Mouse (Mus musculus) fat pad, adult 2 months (tissue): ENCODE measurements around the gene Uvrag.

Experiments used
- DNase-seq: peaks from one replicate; pipeline ENCODE4 v3.0.0-alpha.2; 2011; ENCODE audit warnings: low read depth, low spot score; ENCODE audit errors: extremely low read depth

Uvrag gene

DNA sequence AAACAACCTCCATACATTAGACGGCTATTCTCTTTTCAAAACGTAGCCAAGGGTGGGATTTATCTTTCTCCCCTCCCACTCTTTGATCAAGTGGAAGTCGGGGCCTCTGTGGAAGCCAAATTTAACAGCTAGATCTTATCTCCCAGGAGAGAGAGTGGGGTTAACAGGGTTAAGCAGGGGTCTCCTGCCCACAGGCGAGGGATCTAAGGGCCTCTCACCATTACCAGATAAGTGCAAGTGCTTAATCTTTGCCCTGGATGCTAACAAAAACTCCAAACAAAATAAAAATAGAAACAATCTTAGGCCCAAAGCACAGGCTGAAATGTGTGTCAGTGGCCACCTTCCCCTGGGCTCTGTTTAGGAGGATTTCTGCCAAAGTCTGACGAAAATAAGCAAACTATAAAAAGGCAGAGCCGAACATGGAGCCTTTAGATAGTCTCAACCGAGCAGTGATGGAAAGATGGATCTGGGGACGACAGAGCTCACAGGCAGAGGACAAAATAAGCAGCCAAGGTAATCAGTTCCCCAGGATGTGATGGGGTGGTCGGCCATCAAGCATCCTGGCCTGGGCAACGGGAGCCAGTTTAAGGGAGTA, 245.3 kb downstream of the Uvrag start:
- DNase-seq: no peak

- DNase-seq: no peak
These were observed 246.2 kb downstream of the Uvrag start for GRCm38 (mm10) chr7:98894768-98895167.

GRCm38 (mm10) chr7:98894305-98894704, 246.6 kb downstream of the Uvrag start:
- DNase-seq: no peak

DNA sequence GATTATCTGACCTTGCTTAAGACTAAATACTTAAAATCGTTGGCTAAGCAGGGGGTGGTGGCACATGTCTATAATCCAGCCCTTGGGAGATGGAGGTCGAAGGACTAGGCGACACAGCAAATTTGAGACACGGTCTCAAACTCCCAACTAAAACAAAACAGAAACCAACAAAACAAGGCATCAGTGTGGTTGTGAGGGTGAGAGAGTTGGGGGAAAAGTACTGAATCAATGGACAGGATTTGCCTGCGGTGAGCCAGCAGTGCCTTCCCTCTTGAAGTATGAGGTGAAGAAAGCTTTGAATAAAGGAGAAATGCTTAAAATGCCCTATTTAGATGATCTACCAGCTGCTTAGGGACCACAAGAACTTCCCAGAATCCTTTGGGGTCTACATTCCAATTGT, 247.8 kb downstream of the Uvrag start:
- no peak for DNase-seq

- DNase-seq: no peak
These were observed 251.7 kb downstream of the Uvrag start for GRCm38 (mm10) chr7:98889211-98889610.

- no peak for DNase-seq
These were observed 252.1 kb downstream of the Uvrag start for GRCm38 (mm10) chr7:98888810-98889209.

GRCm38 (mm10) chr7:98887811-98888261, 253.1 kb downstream of the Uvrag start:
- DNase-seq: no peak

- DNase-seq: no peak
These were observed 259.1 kb downstream of the Uvrag start for GRCm38 (mm10) chr7:98881887-98882286.

DNA sequence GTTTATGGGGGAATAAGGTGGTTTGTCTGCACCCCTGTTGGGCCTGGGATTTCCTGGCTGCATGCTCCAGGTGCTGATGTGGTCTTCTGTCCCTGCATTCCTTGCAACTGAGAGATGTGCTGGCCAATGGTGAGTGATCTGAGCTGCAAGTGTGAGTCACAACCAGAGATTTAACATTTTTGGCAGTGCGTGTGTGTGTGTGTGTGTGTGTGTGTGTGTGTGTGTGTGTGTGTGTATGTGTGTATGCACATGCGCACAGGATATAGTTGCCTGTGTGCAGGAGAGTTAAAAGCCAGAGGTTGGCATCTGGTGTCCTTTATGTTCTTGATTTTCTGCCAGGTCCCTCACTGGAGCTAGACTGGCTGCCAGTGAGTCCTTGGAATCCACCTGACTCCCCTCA, 261.8 kb downstream of the Uvrag start:
- DNase-seq: no peak

DNA sequence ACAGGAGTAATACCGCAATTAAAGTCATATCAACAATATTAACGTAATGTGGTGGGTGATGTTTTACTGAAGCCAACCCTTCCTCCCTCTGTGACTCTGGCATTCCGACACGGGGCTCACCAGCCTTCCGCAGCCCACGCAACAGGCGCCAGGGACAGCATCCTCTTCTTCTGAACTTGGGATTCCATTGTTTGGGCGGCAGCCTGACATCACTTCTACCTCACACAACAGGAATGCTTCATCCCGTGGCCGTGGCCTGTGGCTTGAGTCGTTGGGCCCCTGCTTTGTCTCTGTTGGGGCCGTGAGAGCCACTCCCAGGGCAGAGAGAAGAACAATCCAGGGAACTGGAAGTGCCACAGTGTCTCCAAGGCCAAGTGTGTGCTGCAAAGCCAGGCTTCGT, 264.8 kb downstream of the Uvrag start:
- DNase-seq: no peak

DNA sequence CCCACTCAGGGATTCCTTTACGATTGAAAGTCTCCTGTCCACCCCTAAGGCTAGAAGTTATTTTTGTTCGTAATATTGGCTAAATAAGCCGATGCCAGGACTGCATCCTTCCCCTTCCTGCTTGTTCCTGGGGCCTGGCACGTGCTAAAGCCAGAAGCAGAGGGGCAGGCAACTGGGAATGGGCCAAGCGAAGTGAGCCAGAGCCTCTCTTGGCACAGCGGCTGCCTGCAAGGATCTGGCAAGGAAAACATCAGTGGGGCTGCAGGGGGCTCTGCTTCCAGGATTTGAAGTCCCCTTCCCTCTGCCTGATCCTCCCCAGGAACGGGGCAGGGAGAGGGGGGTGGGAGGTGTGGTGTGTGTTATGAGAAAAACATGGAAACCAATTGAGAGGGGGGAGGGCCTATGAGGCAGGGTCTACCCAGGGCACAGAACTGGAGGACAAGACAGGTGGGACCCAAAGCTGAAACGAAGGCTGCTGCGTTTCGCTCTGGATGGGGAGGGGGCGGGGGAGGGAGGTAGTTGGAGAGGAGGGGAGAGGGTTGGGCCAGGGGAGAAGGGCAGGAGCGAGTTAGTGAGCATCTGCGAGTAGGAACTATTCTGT, 265.5 kb downstream of the Uvrag start:
- DNase-seq: no peak

DNA sequence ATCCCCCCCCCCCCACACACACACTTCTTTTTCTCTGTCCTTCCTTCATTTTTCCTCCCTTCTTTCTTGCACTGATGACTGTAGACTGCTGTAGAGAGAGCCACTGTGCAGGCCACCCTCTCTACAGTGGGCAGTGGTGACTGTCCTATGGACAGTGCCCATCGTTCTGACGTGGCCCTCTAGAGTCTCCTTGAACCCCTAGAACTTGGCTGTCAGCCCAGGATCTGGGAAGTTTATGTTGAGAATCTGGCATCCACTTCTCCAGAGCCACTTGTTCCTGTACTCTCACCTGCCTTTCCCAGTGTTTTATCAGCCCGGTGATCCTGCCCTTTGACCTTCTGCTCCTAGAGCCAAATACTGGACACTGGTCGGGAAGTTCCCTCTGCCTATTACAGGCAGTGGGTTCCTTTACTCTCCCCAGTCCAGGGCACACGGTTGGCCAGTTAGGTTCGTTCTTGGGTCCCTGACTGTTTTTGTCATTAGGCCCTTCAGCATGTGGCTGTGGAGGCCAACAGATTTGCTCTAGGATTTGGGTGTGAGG, 266.5 kb downstream of the Uvrag start:
- no peak for DNase-seq

- no peak for DNase-seq
These were observed 267.6 kb downstream of the Uvrag start for GRCm38 (mm10) chr7:98873316-98873715.

- DNase-seq: no peak
These were observed 269.1 kb downstream of the Uvrag start for GRCm38 (mm10) chr7:98871882-98872281.

- DNase-seq: no peak
These were observed 270.1 kb downstream of the Uvrag start for GRCm38 (mm10) chr7:98870791-98871190.

DNA sequence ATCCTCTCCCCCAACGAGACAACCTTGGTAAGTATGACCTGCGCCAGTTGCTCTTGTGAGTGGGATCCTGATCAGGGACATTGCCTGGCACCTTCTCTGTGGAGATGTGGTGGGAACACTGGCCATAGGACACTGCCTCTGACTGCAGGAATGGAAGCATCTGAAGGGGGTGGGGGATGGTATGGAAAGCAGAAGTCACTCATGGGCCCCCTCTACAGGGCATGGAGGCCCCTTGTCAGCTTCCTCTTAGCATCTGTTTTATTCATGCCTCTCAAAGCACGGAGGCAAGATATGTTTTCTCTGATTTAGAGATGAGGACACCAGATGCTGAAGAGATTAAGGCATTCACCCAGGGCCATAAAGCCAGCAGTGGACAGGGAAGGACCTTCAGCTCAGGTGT, 271.9 kb downstream of the Uvrag start:
- no peak for DNase-seq

GRCm38 (mm10) chr7:98867794-98868150, 273.2 kb downstream of the Uvrag start:
- no peak for DNase-seq

GRCm38 (mm10) chr7:98867053-98867793, 273.7 kb downstream of the Uvrag start:
- DNase-seq: no peak

DNA sequence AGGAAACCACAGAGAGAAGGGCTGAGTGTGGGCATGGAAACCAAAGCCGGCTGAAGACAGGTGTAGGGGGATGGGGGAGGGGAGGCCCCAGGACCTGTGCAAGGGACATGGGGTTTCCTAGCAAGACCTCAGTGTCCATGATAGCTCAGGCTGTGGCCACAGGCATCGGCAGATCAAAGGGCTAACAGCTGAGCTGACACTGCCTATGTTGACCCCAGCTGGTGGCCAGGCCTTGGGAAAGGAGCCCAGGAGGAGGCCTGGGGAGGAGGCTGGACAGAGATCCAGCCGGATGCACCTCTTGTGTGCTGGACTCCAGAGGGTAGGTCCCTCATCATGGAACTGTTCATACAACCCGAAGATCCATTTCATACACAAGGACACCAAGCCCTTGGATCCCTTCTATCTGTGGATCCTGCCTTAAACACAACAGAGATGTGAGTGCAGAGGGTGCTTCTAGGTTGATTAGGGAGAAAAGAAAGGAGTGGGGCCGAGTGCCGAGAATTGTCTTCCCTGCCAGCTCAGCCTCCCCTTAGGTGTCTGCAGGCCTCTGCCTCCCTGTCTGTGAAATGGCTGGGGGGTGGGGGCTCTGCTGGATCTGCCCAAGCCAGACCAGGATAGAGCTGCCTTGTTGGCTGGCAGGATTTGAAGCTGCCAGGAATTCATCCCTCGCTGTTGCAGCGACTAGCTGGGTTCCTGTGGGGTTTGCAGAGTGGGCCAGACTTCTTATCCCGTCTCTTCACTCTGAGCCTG, 276.8 kb downstream of the Uvrag start:
- DNase-seq: no peak

- DNase-seq: no peak
These were observed 277.9 kb downstream of the Uvrag start for GRCm38 (mm10) chr7:98862994-98863393.

DNA sequence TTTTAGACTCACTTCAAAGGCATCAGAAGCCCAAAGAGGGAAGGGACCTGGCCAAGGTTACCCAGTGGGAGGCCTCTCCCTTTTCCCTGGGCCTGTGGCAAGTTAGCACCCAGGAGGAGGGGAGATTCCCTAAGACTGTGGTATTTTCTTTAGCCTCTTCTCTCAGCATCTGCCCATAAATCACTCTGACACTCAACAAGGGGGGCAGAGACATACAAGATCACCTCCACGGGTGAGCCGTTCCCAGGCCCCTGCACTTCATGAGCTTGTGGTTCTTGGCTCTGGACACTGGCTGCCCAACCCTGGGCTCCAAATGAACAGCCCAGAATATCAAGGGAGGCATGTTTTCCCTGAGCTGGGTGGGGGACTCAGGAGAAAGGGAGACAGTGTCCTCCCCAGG, 279.9 kb downstream of the Uvrag start:
- no peak for DNase-seq
